Mouse (Mus musculus) erythroblast, embryonic 14.5 days (primary cell): ENCODE measurements around the gene 9430038I01Rik.

Experiments
- GATA1 ChIP-seq: IDR thresholded peaks from 2 replicates; pipeline ENCODE4 v1.6.1; 2012; ENCODE audit warnings: low read length, inconsistent platforms, mixed read lengths
- TAL1 ChIP-seq: IDR thresholded peaks from 3 replicates; pipeline ENCODE4 v1.6.1; 2012; ENCODE audit warnings: low read length, inconsistent platforms, mixed read lengths

DNA sequence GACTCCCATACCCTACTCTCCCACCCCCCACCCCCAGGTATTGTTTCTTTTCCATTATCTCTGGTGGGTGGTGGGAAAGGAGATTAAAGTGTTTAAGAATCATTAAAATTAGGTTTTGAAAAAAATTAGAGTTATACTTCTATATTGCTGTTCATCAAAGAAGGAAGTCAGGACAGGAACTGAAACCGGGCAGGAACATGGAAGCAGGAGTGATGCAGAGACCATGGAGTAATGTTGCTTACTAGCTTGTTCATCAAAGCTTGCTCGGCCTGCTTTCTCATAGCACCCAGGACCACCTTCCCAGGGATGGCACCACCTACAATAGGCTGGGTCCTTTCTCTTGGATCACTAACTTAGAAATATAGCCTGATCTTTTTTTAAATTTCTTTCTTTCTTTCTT lies 10.0 kb upstream of the 9430038I01Rik start:
- no peak for TF ChIP-seq TAL1
- no peak for TF ChIP-seq GATA1
